Mouse (Mus musculus) embryo, embryonic 11.5 days (tissue): Measurements from ENCODE around the gene Plekha1.

ENCODE experiments used
- DNase-seq: peaks from one replicate; pipeline ENCODE4 v3.0.0-alpha.2; 2012; ENCODE audit warnings: low read depth, low spot score

The Plekha1 gene

DNA sequence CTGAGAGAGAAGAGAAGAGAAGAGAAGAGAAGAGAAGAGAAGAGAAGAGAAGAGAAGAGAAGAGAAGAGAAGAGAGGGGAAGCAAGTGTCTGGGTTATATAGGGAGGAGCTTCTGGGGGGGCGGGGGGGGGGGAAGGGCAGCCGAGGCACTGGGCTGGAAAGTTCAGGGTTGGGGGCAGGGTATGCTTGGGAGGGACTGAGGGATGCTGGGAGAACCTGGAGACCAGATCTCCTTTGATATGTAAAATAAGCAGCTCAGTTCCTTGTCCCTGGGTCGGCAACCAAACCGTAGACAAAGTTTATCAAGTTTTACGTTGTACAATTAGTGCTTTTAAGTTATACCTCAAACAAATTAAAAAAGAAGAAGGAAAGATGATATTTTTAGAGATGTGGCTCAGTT is 5.6 kb upstream of the Plekha1 start:
- no peak for DNase-seq

DNA sequence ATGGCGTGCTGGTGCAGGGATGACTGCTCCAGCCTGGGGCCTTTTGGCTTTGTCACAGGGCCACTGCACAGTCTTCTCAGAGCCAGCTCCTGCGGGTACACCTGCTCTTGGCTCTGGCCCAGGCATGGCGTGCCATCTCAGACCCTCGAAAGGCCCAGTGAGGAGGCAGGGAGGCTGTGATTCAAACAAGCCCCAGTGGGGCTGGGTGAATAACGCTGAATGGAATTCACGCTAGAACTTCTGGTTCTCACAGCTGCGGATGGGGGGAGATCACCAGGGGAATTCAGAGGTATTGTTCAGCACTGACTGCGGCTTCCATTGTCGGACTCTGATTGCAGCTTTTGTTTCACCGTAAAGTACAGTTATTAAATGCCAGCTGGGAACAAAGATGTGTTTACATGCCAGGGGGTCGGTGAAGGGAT is 4.8 kb upstream of the Plekha1 start:
- no peak for DNase-seq

GRCm38 (mm10) chr7:130862501-130862900 is 3.1 kb upstream of the Plekha1 start:
- DNase-seq, result no peak

- DNase-seq, result no peak
These were observed 845 bp upstream of the Plekha1 start for GRCm38 (mm10) chr7:130864711-130865110.

DNA sequence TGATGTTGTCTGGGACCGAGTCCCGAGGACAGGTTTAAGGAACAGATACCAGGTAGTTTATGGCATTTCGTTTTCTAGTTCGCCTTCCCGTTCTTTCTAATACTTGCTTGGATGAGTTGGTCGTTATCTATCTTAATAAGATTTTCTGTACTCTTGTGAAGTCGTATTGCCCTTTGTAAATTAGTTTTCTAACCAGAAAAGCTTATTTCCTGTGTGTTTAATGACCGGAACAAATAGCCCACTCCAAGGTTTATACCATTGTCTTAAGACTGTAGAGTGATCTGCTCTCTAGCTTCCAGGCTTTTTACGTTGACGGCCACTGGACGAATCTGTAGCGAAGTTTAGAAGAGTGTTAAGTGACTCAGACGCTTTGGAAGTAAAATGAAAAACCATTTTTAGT is 1.1 kb downstream of the Plekha1 start:
- DNase-seq, result no peak

DNA sequence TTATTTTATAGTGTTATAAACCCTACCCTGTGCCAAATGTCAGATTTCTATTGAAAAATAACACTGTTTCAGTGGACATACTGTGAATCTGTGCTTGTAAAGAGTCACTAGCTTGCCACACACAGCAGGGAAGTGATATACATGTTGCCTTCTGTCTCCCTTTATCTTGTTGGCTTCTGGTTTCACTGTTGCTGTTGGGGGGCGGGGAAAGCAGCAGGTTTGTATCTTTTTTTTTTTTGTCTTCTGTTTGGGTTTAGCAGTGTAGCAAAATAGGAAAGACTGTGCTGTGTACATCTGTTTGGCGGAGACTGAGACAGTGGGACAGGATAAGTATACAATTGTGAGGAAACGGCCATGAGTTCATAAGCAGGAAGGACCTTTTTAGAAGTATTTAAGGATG is 1.7 kb downstream of the Plekha1 start:
- no peak for DNase-seq

DNA sequence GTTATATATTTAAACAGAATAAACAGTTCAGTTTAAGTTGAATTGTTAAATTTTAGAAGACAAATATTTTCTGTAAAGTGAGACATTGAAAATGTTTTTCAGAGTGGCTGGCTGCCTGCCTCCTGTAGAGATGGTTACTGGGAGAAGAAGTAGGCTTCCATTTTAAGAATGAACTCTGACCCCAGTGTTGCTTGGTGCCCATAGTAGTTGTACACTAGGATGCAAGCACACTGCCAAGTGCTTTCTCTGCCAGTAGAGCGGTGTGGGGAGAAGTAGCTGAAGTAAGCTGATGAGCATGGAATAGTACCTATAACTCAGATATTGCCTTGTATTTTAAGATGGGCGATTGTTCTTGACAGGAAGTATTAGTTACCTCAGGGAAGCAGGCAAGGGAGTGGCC is 18.6 kb downstream of the Plekha1 start:
- no peak for DNase-seq

- DNase-seq, result no peak
These were observed 20.7 kb downstream of the Plekha1 start for GRCm38 (mm10) chr7:130886246-130886645.

DNA sequence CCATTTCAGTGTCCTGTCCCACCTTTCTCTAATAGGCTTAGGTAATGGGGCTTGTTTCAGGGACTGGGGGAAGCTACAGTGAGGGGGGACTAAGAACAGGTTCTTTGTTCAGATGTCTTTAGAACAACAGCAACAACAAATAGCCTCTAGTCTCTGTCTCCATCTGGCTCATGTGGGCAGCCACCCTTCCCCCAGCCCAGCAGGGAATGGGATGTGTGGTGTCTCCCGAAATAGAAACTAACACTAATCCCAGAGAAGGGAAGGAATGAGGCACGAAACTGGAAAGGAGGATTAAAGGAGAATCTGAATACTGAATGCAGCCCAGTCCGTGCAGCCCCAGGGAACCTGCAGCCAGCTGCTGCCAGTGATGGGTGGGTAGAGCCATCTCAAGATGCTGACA is 22.4 kb downstream of the Plekha1 start:
- DNase-seq, result no peak

- DNase-seq, result no peak
These were observed 25.3 kb downstream of the Plekha1 start for GRCm38 (mm10) chr7:130890871-130891270.

DNA sequence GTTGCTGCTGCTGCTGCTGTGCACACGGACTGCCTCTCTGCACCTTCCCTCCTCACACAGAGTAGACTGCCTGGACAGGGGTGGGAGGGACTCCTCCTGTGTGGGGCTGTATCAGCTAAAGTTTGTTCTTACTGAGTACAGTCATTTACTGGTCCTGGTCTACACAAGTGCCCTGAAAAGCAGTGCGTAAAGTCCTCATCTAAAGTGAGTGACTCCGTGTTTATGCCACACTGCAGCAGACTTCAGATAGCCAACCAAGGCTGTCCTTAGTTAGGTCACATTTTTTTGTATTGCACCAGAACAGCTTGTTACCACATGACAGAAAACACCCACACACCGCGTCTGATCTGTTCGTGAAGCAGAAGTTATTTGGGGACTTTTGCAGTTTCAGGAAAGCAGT is 27.4 kb downstream of the Plekha1 start:
- no peak for DNase-seq

- DNase-seq, result no peak
These were observed 29.5 kb downstream of the Plekha1 start for GRCm38 (mm10) chr7:130894931-130895617.

DNA sequence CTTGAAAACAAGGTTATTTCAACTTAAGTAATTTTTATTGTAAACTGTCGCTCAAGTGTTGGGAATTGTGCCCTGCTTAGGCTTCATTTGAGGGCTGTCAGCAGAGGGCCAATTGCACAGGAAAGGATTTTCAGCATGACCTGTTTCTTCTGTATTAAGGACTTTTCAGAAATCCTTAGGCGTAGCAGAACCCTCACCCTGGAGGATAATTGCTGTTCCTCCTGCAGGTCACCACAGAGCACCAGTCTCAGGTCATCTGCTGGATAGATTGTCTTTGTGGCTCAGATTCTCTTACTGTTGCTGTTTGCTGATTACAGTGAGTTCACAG is 30.0 kb downstream of the Plekha1 start:
- no peak for DNase-seq

GRCm38 (mm10) chr7:130896064-130896463 is 30.5 kb downstream of the Plekha1 start:
- no peak for DNase-seq

- DNase-seq, result no peak
These were observed 31.6 kb downstream of the Plekha1 start for GRCm38 (mm10) chr7:130897201-130897600.

GRCm38 (mm10) chr7:130898373-130898772 is 32.8 kb downstream of the Plekha1 start:
- DNase-seq, result no peak

- DNase-seq, result no peak
These were observed 34.8 kb downstream of the Plekha1 start for GRCm38 (mm10) chr7:130900233-130900848.

DNA sequence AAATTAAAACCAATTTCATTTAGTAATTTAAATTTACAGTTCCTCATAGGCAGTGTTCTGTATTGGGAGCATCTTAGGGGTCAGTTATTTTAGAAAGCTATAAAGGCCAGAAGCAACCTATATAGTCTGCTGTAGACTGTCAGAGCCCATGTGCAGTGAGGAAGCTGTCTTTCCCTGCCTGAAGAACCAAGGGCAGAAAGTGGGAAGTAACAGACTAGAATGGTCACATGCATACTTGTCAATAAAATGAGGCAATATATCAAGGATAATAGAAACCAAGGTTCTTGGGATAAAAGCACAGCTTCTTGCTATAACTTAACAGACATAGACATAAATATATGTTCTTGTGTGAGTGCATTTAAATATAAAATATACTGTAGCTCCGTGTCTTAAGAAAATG is 37.4 kb downstream of the Plekha1 start:
- no peak for DNase-seq

DNA sequence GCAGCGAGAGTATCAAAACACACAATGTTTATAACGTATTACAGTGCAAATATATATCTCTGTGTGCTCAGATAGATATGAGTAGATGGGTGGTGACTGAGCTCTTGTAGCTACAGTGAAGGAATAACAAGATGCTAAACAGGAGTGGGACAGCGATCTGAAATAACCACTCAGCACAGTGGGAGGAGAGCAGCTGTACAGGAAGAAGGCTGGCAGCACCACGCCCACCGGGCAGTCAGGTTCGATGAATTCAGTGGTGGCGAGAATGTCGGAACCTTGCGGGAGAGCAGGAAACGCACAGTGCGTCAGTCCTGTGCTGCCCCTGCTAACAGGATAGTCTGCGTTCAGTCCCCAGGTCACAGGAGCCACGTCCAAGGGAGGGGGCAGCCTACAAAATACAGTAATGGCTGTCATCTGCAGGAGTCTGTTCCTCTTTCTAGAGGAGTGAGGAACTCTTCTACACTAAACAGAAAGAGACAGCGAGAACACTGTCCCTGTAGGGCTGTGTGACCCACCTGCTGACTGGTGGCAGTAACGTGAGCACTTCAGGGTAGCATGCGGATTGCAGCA is 38.0 kb downstream of the Plekha1 start:
- DNase-seq, result no peak

GRCm38 (mm10) chr7:130904571-130905365 is 39.2 kb downstream of the Plekha1 start:
- no peak for DNase-seq

DNA sequence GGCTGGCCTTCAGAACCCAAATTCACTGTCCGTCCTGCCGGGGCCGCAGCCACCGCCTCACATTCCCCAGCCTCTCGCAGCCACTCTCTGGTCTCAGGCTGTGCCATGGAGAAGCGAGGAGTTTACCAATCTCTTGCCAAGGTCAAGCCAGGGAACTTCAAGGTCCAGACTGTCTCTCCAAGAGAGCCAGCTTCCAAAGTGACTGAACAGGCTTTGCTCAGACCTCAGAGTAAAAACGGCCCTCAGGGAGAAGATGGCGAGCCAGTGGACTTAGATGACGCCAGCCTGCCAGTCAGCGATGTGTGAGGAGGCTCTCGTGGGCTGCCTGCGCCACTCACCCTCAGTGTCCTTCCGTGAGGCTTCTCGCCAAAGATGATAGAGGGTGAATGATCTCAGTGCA is 45.3 kb downstream of the Plekha1 start:
- DNase-seq, result no peak

DNA sequence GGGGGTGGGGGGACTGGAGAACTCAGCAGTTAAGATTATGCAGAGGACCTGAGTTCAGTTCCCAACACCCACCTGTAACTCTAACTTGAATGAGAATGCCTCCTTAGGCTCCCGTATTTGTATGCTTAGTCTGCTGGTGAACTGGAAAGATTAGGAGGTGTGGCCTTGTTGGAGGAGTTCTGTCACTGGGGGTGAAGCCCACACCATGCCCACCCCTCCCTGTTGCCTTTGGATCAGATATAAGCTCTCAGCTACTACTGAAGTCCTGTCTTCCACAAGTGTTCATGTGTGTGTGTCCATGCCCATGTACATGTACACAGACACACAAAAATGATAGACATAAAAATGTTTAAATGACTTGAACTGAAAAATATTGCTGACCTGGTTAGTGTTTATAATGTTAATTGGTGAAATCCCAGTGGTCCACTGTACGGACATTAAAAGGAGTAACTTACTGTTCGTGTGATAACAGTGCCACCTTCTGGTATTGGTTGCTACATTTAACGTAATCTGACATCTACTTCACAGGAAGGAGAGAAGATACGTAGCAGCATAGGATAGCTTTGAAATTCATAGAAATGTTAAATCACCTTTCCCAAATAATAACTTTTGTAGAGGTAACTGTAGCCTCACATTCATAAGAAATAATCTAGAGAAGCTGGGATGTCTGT is 49.3 kb downstream of the Plekha1 start:
- peak; percentile 24 for DNase-seq
